Mouse (Mus musculus) lung, embryonic 15.5 days (tissue): ENCODE measurements around the gene 4931428F04Rik. TPM values are rescaled to one million over a fixed set of nuclear protein-coding genes. Genes with fewer than 3 reads are reported as not detected.

Source experiments
- microRNA counts: library from miRNA; unstranded; fragments of <30 nt; microRNA quantifications from one replicate; lab custom pipeline; 2016
- microRNA-seq: library from miRNA; unstranded; fragments of <30 nt; microRNA quantifications from one replicate; pipeline ENCODE4, GENCODE M21; 2016
- polyA plus RNA-seq: library from polyadenylated mRNA; unstranded; fragments of >200 nt; fragmentation: Nextera tagmentation; extraction: Ambion mirVana; gene quantifications from 2 replicates; pipeline ENCODE4 v1.2.1, GENCODE M21; 2015

The 4931428F04Rik gene
- polyA plus RNA-seq, 1 experiment from 2014 or later = 10.0 TPM

MicroRNAs within 50 kb of the gene (microRNA counts, 519-probe panel; counts per million panel counts)
- 1,986 counts per million, percentile 16 among the panel's probes with 10 or more counts for microRNA mmu-miR-328 (lab: Ali Mortazavi, UCI)

Small RNA genes within 50 kb of the gene (microRNA-seq; reads per million reads assigned to microRNA genes)
- gene Gm27320 (not detected), gene Mir328 (215 reads per million, percentile 60 among the genes with 10 or more reads in this experiment)

Other genes with a start within 250 kb of the 4931428F04Rik start
- gene Ces3a, start 241.3 kb downstream of the 4931428F04Rik start, polyA plus RNA-seq = not detected in 2 replicates
- not detected in 2 replicates for gene Ces3b, start 206.1 kb downstream of the 4931428F04Rik start, polyA plus RNA-seq
- not detected in 2 replicates for gene Ces4a, start 158.1 kb downstream of the 4931428F04Rik start, polyA plus RNA-seq
- gene Cbfb, start 119.2 kb downstream of the 4931428F04Rik start, polyA plus RNA-seq = 62.9 and 63.3 TPM in 2 replicates
- 38.2 and 38.8 TPM in 2 replicates for gene D230025D16Rik, start 64.7 kb downstream of the 4931428F04Rik start, polyA plus RNA-seq
- 23.4 and 26.0 TPM in 2 replicates for gene B3gnt9, start 34.7 kb downstream of the 4931428F04Rik start, polyA plus RNA-seq
- gene Tradd, start 25.3 kb downstream of the 4931428F04Rik start, polyA plus RNA-seq = 29.8 and 33.6 TPM in 2 replicates
- gene Fbxl8, start 25.2 kb downstream of the 4931428F04Rik start, polyA plus RNA-seq = 4.8 and 4.9 TPM in 2 replicates
- 0.61 and 0.69 TPM in 2 replicates for gene Hsf4, start 20.1 kb downstream of the 4931428F04Rik start, polyA plus RNA-seq
- 1.5 and 1.7 TPM in 2 replicates for gene Nol3, start 13.7 kb downstream of the 4931428F04Rik start, polyA plus RNA-seq
- gene Exoc3l, start 6.2 kb upstream of the 4931428F04Rik start, polyA plus RNA-seq = 30.3 and 32.9 TPM in 2 replicates
- 76.4 and 77.3 TPM in 2 replicates for gene E2f4, start 7.8 kb upstream of the 4931428F04Rik start, polyA plus RNA-seq
- gene Elmo3, start 15.7 kb upstream of the 4931428F04Rik start, polyA plus RNA-seq = 10.1 and 12.1 TPM in 2 replicates
- 1.6 and 2.8 TPM in 2 replicates for gene Lrrc29, start 36.4 kb upstream of the 4931428F04Rik start, polyA plus RNA-seq
- gene Tmem208, start 36.5 kb upstream of the 4931428F04Rik start, polyA plus RNA-seq = 110 and 116 TPM in 2 replicates
- 10.6 and 11.9 TPM in 2 replicates for gene Fhod1, start 58.1 kb upstream of the 4931428F04Rik start, polyA plus RNA-seq
- gene Slc9a5, start 59.0 kb upstream of the 4931428F04Rik start, polyA plus RNA-seq = 6.4 and 7.2 TPM in 2 replicates
- 1.1 and 1.5 TPM in 2 replicates for gene Plekhg4, start 83.4 kb upstream of the 4931428F04Rik start, polyA plus RNA-seq
- gene Kctd19, start 123.6 kb upstream of the 4931428F04Rik start, polyA plus RNA-seq = not detected in 2 replicates
- gene Lrrc36, start 123.7 kb upstream of the 4931428F04Rik start, polyA plus RNA-seq = 0.43 and 0.67 TPM in 2 replicates
- gene Tppp3, start 181.7 kb upstream of the 4931428F04Rik start, polyA plus RNA-seq = 63.3 and 63.6 TPM in 2 replicates
- 44.0 and 50.9 TPM in 2 replicates for gene Zdhhc1, start 207.0 kb upstream of the 4931428F04Rik start, polyA plus RNA-seq
- gene Hsd11b2, start 228.9 kb upstream of the 4931428F04Rik start, polyA plus RNA-seq = 2.6 and 2.8 TPM in 2 replicates